Mouse (Mus musculus): ENCODE data around the gene Spink8. TPM values are rescaled to one million over a fixed set of nuclear protein-coding genes. Genes with fewer than 3 reads are reported as not detected.

The Spink8 gene
- total RNA-seq, 2 experiments from 2014 or later, result 2.1 TPM; not detected in 1

DNA sequence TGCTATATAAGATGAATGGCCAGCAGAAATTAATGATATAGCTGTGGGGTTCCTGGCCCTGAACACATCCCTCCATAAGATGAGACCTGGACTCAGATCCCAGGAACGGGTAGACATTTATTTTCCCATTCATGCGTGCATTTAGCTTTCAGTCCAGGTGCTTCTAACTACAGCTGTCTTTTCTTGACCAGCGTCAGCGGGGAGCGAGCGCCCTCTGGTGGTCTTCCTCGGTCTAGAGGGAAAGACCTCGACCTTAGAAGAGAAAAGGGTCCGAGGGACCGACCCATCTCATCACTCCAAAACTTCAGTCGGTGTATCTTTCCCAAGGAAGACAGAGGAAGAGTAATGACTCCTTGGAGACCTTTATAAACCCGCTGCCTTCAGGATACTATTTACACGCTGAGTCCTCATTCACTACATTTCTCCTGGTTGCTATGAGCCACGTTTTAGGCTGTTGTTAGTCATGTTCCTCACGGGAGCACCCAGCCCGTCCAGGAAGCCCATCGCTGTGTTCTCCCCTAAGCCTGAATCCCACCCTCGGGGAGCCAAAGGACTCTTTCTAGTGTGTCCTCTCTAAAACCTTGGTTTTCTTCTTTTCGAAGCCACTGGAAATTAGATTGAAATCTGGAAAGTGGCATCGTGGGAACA lies 50.4 kb downstream of the Spink8 start:
- peak; percentile 48 to 79 for DNase-seq (ENCODE audit: extremely low spot score in 1 of 2, low spot score in 2 of 2)
- intact Hi-C loops (cut with DNase I), result loop anchor here (5.0 to 10.0 kb wide), 2 partner anchors 738 to 775 kb away; no protein-coding TSS in a partner anchor

DNA sequence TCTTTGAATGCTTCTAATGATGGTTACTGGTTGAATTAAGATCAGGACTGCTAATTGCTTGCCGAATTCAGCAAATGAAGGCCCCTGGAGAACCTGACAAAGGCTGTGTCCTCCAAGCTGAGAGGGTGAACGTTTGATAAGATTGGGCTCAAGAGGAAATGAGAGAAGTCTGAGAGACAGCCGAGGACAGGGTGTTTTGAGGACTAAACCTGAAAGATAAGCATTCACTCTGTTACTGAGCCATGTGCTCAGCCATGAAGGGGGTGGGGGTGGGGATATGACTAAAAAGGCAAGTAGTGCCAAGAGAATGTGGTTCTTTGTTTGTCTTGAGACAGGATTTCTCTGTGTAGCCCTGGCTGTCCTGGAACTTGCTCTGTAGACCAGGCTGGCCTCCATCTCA lies 51.0 kb downstream of the Spink8 start:
- DNase-seq (ENCODE audit: extremely low spot score in 1 of 2, low spot score in 2 of 2), result no peak
- intact Hi-C loops (cut with DNase I), result loop anchor here (5.0 to 10.0 kb wide), 2 partner anchors 738 to 776 kb away; no protein-coding TSS in a partner anchor

DNA sequence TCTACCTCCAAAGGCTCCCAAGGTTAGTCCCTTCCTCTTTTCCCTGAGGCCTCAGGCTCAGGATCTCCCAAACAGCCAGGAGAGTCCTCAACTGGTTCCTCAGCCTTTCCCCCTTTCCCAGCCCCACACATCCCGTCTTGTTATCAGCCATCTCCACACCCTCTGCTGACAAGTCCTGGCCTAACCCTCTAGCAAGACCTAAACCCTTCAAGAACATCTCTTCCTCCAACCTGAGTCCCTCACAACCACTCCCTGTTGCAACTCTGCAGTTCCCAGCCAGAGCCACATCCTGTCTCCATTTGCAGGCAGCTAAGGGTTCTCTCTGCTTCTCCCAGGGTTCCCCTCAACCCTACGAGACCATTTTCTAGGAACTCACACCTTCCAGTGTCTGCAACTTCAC lies 54.1 kb downstream of the Spink8 start:
- intact Hi-C loops (cut with DNase I), result loop anchor here (10.0 kb wide), 1 partner anchor 741 kb away; no protein-coding TSS in a partner anchor
- no peak for DNase-seq (ENCODE audit: extremely low spot score in 1 of 2, low spot score in 2 of 2)

DNA sequence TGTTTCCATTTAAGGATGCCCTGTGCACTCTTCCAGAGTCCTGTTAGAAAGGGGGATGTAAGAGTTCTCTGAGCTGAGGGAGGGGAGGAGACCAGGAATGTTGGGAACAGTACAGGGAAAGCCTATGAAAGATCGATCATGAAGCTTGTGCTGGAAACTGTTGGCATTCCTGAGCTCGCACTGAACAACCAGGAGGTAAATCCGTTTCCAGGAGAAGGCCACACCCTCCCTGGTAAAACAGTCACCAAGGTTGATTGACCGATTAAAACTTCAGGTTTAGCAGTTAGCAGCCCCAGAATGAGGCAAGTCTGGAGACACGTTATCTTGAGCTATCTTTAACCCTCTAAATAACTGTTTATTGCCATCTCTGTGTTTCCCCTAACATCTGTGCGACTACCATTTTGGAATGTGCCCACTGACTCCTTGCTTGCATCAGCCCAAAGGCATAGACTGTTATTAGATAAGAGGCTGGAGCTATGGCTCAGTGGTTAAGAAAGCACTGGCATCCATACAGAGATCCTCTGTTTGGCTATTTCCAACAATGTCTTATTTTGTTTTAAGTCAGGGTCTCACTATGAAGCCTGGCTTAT lies 59.0 kb downstream of the Spink8 start:
- intact Hi-C loops (cut with DNase I), result no loop called here
- DNase-seq (ENCODE audit: extremely low spot score in 1 of 2, low spot score in 2 of 2), result no peak

DNA sequence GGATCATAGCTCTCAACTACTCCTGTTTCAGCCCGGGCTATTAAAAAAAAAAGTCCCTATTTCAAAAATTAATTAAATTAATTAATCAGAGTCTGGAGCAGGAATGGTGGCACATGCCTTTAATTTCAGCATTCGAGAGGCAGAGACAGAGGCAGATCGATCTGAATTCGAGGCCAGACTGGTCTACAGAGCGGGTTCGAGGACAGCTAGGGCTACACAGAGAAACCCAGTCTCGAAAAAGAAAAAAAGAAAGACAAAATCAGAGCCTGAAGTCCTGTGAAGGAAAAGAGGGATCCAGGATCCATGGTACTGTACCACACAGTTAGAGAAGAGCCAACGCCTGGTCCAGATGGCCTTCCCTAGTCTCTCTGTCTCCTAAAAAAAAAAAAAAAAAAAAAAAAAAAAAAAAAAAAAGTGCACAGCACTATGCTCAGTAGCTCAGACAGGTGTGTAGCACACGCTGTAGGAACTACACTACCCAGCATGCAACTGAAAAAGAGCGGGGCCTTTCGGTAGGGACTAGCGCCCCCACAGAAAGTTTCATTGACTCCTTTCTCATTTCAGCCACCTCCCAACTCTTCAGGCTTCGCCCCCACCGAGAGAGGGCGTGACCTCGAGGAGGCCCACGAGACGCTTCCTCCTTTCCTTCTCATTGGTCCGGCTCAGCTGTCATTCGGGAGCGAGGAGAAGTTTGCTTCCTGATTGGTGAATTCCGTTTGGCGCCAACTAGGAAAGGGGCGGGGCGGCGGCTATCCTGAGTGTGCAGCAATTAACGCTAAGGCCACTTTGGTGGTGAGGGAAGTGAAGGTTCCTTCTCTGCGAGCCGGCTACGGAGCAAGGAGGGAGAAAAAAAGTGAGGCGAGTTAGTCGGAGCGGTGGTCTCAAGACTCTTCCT lies 63.0 kb downstream of the Spink8 start, which contains the start of gene Cdc25a:
Gene Cdc25a, plus strand, starts transcription at position 783 of the 895 bp plus-strand sequence.
- peak; percentile 97 for DNase-seq (ENCODE audit: extremely low spot score in 1 of 2, low spot score in 2 of 2)
- intact Hi-C loops (cut with DNase I), result no loop called here

DNA sequence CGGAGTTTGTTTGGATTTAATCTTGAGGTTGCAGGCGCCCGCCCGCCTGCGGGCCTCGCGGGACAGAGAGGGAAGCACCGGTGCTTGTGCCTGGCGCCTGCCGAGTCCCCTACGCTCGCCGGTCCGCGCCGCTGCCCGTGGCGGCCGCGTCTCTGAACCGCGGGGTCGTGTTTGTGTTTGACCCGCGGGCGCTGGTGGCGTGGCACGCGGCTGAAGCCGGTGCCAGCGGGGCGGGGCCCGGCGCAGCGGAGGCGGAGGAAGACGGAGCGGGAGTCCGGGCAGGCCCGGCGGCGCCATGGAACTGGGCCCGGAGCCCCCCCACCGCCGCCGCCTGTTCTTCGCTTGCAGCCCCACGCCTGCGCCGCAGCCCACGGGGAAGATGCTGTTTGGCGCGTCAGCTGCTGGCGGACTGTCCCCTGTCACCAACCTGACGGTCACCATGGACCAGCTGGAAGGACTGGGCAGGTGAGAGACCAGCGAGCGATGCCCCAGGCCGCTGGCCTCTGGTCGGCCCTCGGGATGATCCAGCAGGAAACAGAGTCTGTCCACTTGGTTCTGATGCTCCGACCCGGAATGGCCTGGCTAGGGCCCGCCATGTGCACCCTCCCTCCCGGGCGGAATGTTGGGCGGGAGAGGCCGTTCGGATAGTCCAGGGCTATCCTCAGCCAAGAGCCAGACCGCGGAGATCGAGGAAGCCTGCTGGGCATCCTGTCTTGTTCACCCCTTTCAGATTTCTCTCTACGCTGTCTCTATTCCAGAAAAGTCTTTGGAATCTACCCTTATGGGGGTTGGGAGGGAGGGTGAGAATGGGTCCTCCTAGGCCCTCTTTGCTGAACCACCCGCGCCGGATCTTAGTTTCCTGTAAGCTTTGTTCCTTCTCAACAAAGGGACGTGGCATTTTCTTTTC lies 63.9 kb downstream of the Spink8 start:
- intact Hi-C loops (cut with DNase I), result no loop called here
- peak; percentile 21 to 85 for DNase-seq (ENCODE audit: extremely low spot score in 1 of 2, low spot score in 2 of 2)

Other genes starting within 250 kb of the Spink8 start
- gene Fbxw15, start 244.0 kb upstream of the Spink8 start, total RNA-seq (2021), result not detected
- gene Fbxw24, start 186.2 kb upstream of the Spink8 start, total RNA-seq (2021), result not detected
- gene Fbxw25, start 147.6 kb upstream of the Spink8 start, total RNA-seq (2021), result not detected
- gene Fbxw18, start 109.6 kb upstream of the Spink8 start, total RNA-seq (2021), result not detected
- not detected for gene Fbxw26, start 66.2 kb upstream of the Spink8 start, total RNA-seq (2021)
- gene Fbxw27, start 21.6 kb upstream of the Spink8 start, total RNA-seq (2021), result not detected
- 10 to 100 TPM; 10.5 to 11.9 TPM for gene Nme6, start 20.5 kb downstream of the Spink8 start, total RNA-seq (2021)
- gene Camp, start 37.3 kb downstream of the Spink8 start, total RNA-seq (2021), result not detected
- gene Cdc25a, start 63.3 kb downstream of the Spink8 start, total RNA-seq (2021), result 1 to 10 TPM; 5.6 to 6.6 TPM
- gene Map4, start 119.2 kb downstream of the Spink8 start, total RNA-seq (2021), result 100 to 1,000 TPM; 453 to 481 TPM